Mouse (Mus musculus) layer of hippocampus, adult 18-20 months (tissue): ENCODE results near the gene Brd4. TPM values are rescaled to one million over a fixed set of nuclear protein-coding genes. Genes with fewer than 3 reads are reported as not detected.
A peak's percentile ranks its signal among the peaks of the same experiment; 100 is the strongest.

ENCODE experiments used
- DNase-seq, 2 experiments: peaks; one replicate each; pipeline ENCODE4 v3.0.0; 2022; ENCODE audit warnings: low spot score in 2 of 2
- long read RNA-seq: library from polyadenylated mRNA; stranded (forward); transcript quantifications from one replicate; pipeline ENCODE4 v2.0.0, GENCODE M21; 2021
- total RNA-seq, 2 experiments: library from RNA; stranded (reverse); gene quantifications; 2 replicates each; pipeline ENCODE4 v1.2.3; 2021

Gene Brd4
- 100 to 1,000 TPM; 109 to 119 TPM for total RNA-seq
- long read RNA-seq, partial matches to known transcripts: 16 of 26 reads
- long read RNA-seq, other reads (novel, unspliced or antisense): 10 of 26 reads

DNA sequence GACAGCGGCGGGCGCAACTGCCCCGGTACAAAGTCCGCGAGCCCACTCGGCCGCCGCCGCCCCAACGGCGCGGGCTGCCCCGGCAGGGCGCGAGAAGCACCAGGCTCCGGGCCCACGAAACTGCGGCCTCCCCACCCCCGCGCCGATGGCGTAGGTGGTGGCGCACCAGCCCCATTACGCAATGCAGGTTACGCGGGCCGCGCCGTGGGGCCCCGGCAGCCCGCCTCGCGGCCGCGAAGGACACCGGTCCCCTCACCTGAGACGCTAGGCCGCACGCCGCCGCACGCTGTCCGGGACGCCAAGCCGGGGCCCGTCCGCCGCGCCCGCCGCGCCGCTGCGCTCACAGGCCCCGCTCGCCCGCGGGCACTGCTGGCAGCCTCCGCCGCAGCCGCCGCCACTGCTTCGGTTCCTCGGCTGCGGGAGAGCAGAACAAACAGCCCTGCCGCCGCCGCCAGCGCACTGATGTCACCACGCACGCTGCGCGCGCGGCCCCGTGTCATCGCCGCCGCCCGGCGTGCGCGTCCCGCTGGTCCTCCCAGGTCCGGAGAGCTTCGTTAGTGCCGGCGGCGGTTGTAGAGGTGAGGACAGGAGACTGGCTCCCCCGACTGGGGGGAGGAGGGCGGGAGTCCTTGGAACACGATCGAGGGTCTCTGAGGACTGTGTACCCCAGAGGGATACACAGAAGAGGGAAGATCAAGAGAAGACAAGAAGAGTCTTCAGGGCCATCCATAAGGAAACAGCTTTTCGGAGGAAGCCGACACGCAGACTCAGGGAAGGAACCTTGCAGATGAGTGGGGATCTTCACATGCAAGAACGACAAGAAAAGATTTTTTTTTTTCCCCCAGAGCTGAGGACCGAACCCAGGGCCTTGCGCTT, at the start of gene Brd4:
TSS of gene Brd4 (minus strand) at position 461 of the 876 bp plus-strand sequence.
- DNase-seq: peak; percentile 90 to 93

DNA sequence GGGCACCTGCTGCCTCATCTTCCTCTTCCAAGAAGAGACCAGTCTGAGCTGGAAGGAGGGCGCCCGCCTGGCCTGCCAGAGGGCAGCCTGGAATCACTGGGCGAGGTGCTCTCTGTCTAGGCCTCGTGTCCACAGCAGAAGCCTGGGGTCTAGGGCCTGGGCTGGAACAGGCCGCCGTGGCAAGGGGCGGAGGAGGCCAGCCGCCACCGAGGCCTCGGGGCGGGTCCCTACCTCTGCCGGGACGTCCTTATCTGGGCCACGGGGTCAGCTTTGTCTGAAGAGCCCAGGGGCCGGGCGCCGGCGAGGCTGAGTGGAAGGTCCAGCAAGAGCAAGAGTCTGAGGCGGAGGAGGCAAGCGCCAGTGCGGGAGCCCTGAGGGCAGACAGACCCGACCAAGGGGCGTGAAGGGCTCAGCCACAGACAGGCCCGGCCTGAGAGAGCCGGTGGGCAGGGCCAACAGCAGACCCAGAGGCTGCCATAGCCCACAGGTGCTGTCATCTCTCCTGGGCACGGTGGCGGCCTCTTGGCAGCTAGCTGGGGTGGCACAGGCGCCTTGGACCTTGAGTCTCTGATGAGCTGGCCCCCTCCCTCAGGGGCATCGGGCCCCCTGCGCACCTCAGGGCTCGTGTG, 49.3 kb upstream of the Brd4 start:
- no peak for DNase-seq

DNA sequence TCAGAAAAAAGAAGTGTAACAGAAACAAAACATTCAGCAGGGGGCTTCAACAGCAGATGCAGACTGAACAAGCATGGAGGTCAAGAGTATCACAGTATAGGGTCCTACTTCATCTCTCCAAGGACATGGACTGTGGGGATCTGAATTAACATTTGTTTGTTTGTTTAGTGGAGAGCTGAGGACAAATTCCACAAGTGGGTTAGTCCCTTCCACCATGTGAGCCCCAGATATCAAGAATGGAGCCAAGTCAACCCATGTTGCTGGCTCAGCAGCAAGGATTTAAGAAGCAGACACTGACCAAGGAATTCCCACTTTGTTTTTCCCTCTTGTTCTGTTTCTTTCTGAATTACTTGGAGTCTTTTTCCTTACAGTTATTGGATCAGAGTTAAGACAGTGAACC, 43.0 kb upstream of the Brd4 start:
- DNase-seq: no peak

DNA sequence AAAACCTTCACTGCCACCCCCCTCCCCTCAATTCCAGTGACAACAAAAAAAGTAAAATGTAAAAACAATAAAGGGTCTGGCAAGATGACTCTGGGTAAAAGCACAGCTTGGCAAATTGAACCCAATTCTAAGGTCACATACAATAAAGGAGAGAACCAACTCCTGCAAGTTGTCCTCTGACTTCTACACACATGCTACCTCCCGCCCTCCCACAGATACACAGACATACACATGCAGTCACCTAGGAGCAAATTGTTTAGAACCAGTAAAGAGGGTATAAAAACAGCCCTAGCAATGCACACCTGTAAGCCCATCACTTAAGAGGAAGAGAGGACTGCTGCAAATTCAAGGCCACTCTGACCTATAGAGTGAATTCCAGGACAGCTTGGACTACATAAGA, 38.3 kb upstream of the Brd4 start:
- DNase-seq: no peak

DNA sequence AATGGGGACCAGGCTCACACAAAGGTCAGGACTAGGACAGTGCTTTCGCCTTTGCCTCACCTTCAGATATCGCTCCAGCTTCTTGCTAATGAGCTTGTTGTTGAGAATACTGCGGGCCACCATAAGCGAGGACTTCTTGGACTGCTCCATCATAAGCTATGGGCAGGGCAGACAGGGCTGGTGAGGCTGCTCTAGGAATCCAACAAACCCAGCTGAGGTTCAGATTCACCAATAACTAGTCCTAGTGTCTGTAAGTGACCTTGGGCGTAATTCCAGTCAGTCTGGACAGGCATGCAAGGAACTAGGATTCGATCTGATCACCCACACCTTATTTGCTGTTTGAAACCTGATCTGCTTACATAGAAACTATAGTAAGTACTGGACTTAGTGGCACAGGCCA, 37.3 kb upstream of the Brd4 start:
- DNase-seq: no peak

DNA sequence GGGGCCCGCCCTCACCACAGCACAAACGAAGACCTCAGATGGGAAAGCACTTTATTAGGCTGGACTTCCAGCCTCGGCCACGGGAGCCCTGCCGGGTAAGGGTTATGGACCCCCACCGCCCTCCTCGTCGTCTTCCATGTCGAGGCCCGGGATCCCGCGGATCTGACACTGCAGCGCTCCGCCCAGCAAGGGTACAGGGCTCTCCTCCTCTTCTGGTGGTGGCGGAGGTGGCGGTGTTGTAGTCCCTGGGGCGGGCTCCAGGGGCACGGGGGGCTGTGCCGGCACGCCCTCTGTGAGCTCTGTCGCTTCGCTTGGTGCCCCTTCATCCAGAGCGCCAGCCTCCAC, 36.8 kb upstream of the Brd4 start:
- DNase-seq: no peak

DNA sequence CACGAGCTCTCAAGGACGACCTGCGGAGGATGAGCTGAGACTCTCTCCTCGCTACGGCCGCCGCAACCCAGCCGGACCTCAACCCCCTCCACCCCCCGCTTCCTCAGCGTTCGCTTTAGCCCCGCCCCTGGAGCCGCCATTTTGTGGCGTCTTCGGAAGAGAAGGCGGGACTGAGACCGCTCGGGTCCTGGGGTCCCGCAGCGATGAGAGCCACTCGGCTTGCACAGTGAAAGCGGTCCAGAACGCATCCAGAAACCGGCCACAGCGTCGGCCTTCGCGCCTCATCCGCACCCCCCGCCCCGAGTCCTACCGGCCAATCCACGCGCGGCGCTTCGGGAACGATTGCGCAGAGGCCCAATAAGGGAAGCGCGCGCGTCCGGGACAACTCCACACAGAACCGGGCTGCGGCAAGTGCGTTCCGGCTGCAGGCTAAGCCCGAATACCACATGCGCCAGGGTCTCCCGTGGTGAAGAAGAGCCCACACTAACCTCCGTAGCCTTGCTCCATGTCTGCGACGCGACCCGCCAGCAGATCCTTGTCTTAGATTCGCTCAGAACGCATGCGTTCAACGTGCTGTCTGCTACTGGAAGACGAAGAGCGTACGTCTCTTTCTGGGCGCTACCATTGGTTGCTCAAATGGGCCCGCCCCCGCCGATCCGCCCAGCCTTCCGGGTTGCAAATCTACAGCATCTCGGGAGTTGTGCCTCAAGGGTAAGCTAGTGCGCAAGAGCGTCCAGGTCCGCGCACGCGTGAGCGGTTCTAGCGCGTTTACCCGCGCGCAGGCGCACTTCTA, 36.3 kb upstream of the Brd4 start, which contains the start of gene Akap8:
TSS of gene Akap8 (minus strand) at position 642 of the 793 bp plus-strand sequence.
- DNase-seq: peak; percentile 98 to 100

DNA sequence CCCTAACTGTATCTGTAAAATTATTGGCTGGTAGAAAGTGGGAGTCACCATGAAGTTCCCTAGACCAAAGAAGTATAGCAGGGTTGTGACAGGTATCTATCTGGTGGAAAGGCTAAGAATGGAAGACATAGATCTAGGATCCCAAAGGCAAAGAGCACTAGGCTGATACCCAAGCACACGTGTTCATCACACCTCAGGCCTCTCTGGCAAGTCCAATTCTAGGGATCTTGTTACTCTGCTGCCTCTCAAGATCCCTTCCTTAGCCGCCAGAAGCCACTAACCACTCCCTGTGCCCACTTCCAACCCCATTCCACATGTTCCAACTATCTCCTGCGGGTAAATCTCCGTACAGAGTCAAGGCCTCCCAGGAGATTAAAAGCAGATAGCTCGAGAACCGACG, 35.4 kb upstream of the Brd4 start:
- DNase-seq: no peak

DNA sequence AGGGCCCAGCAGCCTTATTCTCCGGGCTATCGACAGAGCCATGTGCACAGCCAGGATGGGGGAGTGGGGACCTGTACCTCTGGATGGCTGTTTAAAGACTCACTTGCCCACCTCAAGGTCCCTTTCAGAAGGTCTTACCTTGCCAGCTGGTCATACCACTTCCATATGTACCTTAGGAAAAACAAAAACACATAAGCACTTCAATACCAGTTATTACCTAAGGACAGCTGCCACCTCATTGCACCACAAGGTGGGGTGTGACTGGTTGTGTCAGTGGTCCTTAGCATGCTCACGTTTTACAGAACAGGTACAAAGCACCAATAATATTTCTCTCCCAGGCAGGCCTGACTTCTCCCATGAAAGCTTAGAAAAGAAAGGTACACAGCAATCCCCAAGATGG, 33.2 kb upstream of the Brd4 start:
- DNase-seq: no peak

DNA sequence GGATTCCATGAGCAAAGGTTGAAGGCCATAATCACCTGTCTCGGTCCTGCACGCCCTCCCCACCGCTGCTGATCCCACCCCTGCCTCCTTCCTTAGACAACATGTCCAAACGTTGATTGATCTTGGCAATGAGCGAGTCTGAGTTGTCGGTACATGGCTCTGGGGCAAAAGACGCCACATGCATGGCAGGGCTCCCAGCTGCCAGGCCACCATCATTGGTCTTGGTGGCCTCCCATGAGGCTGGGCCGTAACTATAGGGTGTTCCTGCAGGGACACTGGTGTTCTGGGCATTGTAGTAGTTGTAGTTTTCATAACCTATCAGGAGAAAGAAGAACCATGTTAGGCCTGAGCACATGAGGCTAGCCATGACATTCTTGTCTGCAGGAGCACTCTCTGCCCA, 32.5 kb upstream of the Brd4 start:
- no peak for DNase-seq

DNA sequence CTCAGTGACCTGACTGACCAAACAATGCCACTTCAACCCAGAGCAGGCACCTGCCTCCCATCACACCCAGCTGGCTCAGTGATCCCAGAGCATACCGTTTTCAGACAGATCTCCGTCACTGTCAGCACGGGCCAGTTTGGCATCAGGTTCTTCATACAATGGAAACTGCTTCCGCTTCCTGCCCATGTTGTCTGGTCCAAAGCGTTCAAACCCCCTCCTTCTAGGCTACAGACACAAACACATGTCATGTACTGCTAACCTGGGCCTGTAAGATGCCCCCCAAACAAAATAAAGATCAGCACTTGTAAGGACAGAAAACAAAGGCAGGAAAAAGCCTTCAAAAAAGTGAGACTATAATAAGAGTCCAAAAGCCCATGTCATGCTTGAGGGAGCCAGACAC, 31.0 kb upstream of the Brd4 start:
- DNase-seq: no peak

DNA sequence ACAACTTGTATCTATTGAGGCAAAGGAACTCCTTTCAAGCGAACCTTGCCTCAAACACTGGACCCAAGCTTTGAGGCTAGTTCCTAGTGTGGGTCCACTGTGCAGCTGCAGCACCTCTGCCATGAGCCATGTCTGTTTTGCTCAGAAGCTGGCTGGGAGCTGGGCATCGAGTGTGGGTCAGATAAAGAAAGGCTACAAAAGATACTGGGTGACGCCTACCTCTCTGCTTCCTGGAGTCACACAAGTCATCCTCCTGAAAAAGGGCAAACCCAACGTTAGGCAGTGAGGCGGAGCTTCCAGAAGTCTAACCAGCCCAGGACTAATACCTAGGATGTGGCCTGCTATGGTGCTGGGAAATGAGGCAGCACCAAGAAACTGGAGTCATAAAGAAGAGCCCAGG, 29.4 kb upstream of the Brd4 start:
- no peak for DNase-seq

DNA sequence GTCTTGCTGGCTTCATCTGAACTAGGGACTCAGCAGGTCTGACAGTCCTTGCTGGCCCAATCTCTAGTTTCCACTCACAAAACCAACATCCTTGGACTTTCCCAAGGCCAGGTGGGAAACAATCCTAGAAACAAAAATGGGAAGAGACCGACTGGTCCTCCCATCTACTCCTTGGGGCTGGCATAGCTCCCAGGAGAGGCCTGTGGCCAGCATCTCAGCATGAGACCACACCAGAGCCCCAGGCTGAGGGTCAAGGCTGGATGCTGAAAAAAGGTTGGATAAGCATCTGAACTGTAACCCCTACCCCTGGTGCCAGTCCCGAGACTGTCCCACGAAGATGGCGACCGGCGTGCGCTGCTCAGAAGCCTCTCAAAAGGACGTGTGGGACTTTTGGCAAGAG, 28.3 kb upstream of the Brd4 start:
- no peak for DNase-seq

DNA sequence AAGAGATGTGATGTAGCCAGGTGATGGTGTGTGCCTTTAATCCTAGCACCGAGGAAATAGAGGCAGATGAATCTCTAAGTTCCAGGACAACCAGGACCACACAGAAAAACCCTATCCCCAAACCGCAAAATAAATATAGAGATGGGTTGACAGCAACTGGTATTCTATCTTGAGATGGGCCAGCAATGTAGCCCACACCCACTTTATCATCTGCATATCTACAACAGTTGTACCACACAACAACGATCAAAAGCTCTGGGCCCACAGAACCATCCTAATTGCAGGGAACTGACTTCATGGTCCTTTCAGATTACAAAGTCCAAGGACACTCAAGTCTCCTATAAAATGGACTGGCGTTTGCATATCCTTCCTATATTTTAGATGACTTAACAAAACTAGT, 23.4 kb upstream of the Brd4 start:
- no peak for DNase-seq

DNA sequence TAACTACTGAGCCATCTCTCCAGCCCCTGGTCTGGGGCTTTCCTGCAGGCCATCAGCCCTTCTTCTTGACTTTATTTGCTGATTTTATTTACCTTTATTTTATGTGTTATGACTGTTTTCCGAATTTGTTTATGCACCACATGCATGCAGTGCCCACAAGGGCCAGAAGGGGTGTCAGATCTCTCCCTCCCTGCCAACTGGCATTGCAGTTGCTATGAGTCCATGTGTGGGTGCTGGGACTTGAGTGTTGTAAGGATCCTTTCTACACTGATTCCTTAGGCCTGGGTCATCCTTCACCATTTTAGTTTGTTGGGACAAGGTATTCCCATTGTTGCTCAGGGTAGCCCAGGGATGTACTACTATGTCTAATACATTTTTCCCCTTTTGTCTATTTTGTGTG, 13.6 kb upstream of the Brd4 start:
- DNase-seq: no peak

DNA sequence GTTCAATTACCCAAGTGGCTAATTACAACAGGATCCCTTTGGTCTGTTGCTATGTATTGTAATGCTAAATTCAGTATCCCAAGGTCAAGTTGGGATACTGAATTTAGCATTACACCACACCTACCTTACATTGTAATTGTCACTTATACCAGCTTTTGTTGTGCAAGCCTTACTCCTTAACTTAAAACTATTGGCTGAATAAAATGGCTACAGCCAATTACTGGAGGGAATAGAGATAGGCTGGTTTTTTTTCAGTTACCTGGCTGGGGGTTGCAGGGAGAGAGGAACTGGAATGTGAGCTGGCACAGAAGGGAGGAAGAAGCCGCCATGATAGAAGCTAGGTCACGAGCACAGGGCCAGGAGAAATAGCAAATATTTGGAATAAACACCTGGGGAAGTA, 11.4 kb upstream of the Brd4 start:
- DNase-seq: no peak

DNA sequence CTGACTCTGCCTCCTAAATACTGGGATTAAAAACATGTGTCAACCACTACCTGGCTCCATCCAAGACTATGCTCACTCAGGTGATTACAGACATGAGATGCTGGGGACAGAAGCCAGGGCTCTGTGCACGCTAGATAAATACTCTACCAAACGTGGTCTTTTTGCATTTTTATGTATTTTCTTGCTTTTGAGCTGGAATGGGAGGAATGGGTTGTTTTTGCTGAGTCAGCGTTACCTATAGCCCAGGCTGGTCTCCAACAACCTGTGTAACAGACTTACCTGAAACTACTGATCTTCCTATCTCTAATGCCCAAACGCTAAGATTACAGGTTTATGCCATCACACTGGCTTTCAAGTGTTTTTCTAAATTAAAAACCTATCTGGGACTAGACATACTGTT, 10.6 kb upstream of the Brd4 start:
- no peak for DNase-seq

DNA sequence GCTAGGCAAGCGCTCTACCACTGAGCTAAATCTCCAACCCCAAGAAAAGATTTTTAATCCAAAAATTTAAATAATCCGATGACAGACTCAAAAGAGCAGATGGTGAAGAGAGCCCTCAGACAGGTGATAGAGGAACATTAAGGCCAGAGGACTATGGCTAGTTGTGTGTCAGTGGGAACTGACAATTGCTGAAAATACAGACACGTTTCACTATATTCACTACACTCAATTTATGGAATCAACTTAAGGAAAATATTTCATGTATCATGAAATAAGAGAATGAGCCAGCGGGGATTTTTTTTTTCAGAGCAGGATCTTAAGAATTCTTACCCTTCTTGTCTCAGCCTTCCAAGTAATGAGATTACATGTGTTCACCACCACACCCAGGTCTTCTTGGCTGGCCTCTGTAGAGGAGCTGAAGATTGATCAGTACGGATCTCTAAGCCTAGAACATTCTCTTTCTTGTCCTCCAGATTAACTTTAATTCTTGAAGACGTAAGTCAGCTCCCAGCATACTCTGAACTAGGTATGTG, 682 bp upstream of the Brd4 start:
- DNase-seq: no peak

DNA sequence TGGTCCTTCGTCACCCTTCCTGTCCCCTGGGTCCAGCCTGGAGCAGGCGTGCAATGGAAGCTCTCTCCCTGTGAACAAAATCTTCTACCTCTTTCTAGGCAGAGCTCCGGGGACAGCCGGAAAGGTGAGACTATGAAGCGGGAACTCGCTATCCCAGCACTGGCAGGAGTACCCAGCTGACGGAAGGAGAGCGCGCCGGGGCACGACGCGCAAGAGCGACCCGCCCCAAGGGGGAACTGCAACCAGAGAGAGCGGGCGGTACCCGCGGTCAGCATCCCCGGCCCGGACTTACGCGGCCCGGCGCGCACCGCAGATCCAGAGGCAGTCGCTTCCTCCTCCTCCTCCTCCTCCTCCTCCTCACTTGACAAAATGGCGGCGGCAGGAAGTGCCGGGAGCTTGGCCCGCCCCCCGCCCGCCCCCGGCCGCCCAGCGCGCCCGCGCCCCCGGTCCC, 726 bp downstream of the Brd4 start:
- DNase-seq: peak; percentile 29 to 52

DNA sequence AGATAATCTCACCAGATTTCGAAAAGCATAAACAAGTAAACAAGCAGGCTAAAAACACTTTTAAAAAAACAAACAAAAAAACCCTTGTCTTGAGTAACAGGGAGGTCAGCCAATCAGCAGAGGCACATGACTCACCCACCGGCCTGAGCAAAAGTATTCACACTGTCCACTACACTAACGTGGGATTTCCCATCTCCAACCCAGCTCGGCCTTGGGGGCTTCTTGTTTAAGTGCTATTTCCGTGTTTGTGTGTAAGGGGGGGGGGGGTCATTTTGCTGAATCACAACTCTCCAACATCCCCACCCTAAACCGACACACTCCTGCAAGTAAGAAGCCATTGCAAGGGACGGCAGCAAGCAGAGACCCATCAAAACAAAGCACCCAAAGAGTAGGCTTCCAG, 1.2 kb downstream of the Brd4 start:
- no peak for DNase-seq

DNA sequence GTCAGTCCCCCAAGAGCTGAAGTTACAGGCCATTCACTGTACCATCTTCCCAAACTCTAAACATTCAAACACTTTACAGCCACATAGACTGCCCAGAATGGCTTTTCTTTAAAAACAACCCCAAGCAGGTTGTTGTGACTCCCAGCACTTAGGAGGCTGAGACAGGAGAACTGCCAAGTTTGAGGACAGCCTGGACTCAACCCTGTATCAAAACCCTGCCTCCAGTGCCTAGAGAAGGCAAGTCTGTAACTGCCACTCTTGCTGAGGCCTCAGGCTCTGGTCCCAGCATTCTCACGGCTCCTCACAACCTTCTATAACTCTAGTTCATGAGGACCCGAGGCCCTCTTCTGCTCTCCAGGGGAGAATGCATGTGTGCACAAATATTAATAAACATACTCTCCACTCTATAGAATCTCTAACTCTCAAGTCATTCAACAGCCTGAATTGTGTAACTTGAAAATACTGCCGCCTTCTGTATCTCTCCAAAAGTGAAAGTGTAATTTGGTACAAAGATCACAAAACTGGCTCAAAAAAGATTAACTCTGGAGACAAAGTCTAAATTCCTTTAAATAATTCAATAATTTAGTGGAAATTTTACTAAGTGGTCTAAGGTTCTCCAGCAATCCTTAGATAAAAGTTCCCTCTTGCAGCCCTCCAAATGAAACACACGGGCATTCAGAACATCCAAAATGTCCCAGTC, 2.8 kb downstream of the Brd4 start:
- no peak for DNase-seq
